Mouse (Mus musculus) intestine, postnatal 0 days (tissue): ENCODE data around the gene Lbhd2. TPM values are rescaled to one million over a fixed set of nuclear protein-coding genes. Genes with fewer than 3 reads are reported as not detected.

Source experiments
- ATAC-seq: fragments of 200-750 bp; cut with Nextera tagmentation; 2 replicates; pipeline ENCODE4 v1.8.0; 2017; ENCODE audit warnings: mild to moderate bottlenecking, moderate TSS enrichment, moderate library complexity
- H3K27ac ChIP-seq: fragments of 300-500 bp; sonication (generic); 2 replicates; pipeline ENCODE4 v1.5.1; 2014; ENCODE audit warnings: mild to moderate bottlenecking, low read depth, low read length, moderate library complexity
- H3K27me3 ChIP-seq: fragments of 300-500 bp; sonication (generic); replicated peaks from 2 replicates; pipeline ENCODE4 v1.6.1; 2014; ENCODE audit warnings: low read length, mixed read lengths; ENCODE audit not compliant: control insufficient read depth, insufficient read depth
- H3K36me3 ChIP-seq: fragments of 300-500 bp; sonication (generic); 2 replicates; pipeline ENCODE4 v1.6.1; 2014; ENCODE audit warnings: mild to moderate bottlenecking, moderate library complexity; ENCODE audit not compliant: control insufficient read depth, insufficient read depth
- H3K4me1 ChIP-seq: fragments of 300-500 bp; sonication (generic); replicated peaks from 2 replicates; pipeline ENCODE4 v1.6.1; 2014; ENCODE audit warnings: antibody characterized with exemption, low read length, mixed read lengths; ENCODE audit not compliant: control insufficient read depth, insufficient read depth
- H3K4me2 ChIP-seq: fragments of 300-500 bp; sonication (generic); replicated peaks from 2 replicates; pipeline ENCODE4 v1.6.1; 2014; ENCODE audit warnings: low read depth, mild to moderate bottlenecking, moderate library complexity
- H3K4me3 ChIP-seq: fragments of 300-500 bp; sonication (generic); 2 replicates; pipeline ENCODE4 v1.5.1; 2014; ENCODE audit warnings: low read depth, low read length
- H3K9ac ChIP-seq: fragments of 300-500 bp; sonication (generic); 2 replicates; pipeline ENCODE4 v1.6.1; 2014; ENCODE audit warnings: mild to moderate bottlenecking, low read depth, low read length
- H3K9me3 ChIP-seq: fragments of 300-500 bp; sonication (generic); 2 replicates; pipeline ENCODE4 v1.6.1; 2016; ENCODE audit warnings: mixed run types; ENCODE audit not compliant: control insufficient read depth
- CTCF ChIP-seq: sonication (generic); IDR thresholded peaks from 2 replicates; pipeline ENCODE4 v1.5.1; 2016; ENCODE audit warnings: low read depth, mild to moderate bottlenecking, control low read depth, antibody characterized with exemption, moderate library complexity
- WGBS: fragments of 180-500 bp; shearing (Covaris S2); extraction: QIAGEN DNeasy Blood & Tissue Kit; methylation state at CpG from one replicate; pipeline ENCODE4 v1.1.7; 2014; 5-methylcytosine and 5-hydroxymethylcytosine counted together
- polyA plus RNA-seq: library from polyadenylated mRNA; unstranded; fragments of >200 nt; fragmentation: Nextera tagmentation; extraction: Ambion mirVana; gene quantifications from 2 replicates; pipeline ENCODE4 v1.2.1, GENCODE M21; 2015

Gene Lbhd2
- polyA plus RNA-seq, 1 experiment from 2014 or later, result 2.8 TPM

DNA sequence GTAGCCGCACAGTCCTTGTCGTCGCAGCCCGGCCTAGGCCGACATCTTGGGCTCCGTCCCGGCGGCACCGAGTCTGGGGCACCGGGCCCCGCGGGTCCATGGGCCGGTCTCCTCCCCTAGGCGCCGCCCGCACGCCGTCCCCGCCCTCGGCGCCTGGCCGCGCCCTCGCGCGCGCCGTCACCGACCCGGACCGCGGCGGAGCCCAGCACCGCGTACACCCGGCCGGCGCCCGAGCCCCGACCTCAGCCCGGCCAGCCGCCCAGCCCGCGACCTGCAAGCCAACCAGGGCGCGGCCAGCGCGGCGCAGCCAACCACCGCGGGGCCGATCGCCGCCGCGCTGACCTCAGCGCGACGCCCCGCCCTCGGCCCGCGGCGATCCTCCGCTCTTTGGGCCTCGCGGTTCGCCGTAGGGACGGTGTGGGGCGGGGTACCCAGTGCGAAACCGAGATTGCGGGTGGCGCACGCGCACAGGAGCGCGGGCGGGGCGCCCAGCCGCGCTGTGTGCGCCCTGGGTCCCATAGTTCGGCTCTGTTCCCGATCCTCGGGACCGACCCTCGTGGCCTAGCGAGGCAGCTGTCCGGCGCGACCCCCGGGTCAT is 29.1 kb upstream of the Lbhd2 start, which contains the start of gene Cdc42bpb:
Cdc42bpb (minus strand) TSS at position 343 of the 598 bp plus-strand sequence.
- Histone ChIP-seq H3K4me1 (peaks cover 10% of the 10 kb centered on the region), H3K4me2 (peak within 1 kb of the TSS; percentile 70), H3K36me3 (no peaks in the 10 kb centered on the region), H3K27ac (peak within 1 kb of the TSS; percentile 100), H3K9ac (peak within 1 kb of the TSS; percentile 97), H3K9me3 (no peaks in the 10 kb centered on the region), H3K4me3 (peak within 1 kb of the TSS; percentile 96), H3K27me3 (no peaks in the 10 kb centered on the region)
- no peak for TF ChIP-seq CTCF
- peak; percentile 94 for ATAC-seq
- 0% methylated on average over 88 of the region's 94 CpGs for WGBS

DNA sequence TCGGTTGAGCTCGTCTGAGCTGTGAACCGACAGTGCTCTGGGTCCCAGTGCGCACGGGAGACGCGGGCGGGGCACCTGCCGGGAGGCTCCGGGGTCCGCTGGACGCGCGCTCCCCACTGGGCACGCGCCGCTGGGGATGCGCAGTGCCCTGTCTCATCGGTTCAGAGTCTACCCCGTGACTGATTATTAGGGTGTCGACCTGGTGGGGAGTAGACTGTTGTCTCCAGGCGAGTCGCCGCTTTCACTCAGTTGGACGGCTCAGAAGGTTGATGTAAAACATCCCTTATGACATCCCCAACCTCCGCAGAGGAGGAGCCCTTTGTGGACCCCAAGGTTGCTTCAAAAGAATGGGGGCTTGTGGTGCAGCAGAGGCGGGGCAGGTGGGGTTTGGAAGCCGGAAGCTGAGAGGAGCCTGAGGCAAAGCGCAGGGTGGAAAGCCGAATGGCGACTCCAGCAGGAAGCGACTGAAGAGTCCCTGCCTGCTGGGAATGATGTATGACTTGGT is 28.6 kb upstream of the Lbhd2 start:
- Histone ChIP-seq H3K27ac (peak overlapping the region; percentile 100), H3K9ac (peak overlapping the region; percentile 97), H3K36me3 (no peaks in the 10 kb centered on the region), H3K9me3 (no peaks in the 10 kb centered on the region), H3K4me2 (peak overlapping the region; percentile 70), H3K4me3 (peak overlapping the region; percentile 96), H3K27me3 (no peaks in the 10 kb centered on the region), H3K4me1 (peaks cover 10% of the 10 kb centered on the region)
- ATAC-seq, result peak; percentile 54
- WGBS, result under 1% methylated on average over 32 of the region's 32 CpGs
- TF ChIP-seq CTCF, result no peak

DNA sequence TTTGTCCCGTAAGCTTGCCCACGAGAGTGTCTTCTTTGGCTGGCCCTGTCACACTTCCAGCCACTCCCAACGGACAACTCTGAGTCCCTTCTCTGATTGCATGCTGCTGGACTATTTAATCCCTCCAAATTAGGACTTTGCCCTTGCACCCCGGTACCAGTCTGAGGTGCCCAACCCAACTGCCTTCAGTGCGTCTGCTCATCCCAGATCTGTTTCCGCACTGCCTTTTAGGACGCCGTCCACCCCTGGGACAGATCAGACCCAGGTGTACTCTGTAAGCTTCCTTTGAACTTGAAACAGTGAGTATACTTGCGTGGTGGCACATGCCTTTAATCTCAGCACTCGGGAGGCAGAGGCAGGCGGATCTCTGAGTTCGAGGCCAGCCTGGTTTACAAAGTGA is 27.8 kb upstream of the Lbhd2 start:
- 70% methylated on average over 12 of the region's 12 CpGs for WGBS
- Histone ChIP-seq H3K4me2 (peak overlapping the region; percentile 70), H3K9ac (peak overlapping the region; percentile 97), H3K9me3 (no peaks in the 10 kb centered on the region), H3K4me3 (peak overlapping the region; percentile 96; the same call in 1 of the 2 replicates), H3K27ac (no peak overlapping the region), H3K27me3 (no peaks in the 10 kb centered on the region), H3K36me3 (no peaks in the 10 kb centered on the region), H3K4me1 (peaks cover 9% of the 10 kb centered on the region)
- no peak for TF ChIP-seq CTCF
- ATAC-seq, result no peak

DNA sequence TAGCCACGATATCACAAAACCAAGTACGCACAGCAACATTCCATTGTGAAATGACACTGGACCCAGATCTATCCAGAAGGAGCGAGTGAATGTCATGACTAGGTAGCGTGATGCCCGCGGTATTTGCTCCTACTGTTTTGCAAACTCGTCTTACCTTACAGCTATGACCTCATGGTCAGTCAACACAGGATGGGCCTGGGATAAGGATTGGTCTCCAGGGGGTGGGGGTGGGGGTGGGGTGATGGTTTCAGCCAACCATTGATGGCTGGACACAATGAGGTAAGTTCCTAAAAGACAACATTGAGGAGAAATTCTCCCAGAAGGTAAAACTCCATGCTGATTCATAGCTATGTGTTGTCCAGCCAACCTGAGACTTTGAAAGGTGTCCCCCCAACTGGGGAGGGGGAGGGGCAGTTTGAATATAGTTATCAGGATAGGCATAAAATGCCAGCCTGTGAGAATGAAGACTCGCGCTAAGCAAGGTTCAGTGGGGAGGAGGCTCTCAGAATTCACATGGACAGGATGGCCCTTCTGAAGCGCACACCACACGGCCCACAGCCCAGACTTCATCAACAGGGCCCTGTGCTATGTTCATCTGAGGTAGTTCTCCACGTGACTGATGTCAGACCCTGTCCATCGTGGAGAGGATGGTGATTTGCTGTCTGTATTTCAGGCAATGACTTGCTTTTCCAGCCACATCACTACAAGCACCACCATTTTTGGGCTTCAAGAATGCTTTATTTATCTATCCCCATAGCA is 20.5 kb upstream of the Lbhd2 start:
- H3K9me3 ChIP-seq, result no peaks in the 10 kb centered on the region
- no peaks in the 10 kb centered on the region for H3K4me1 ChIP-seq
- no peak for ATAC-seq
- no peaks in the 10 kb centered on the region for H3K36me3 ChIP-seq
- TF ChIP-seq CTCF, result no peak
- H3K4me3 ChIP-seq, result no peak overlapping the region
- WGBS, result 75% methylated on average over 13 of the region's 13 CpGs
- no peak overlapping the region for H3K9ac ChIP-seq
- no peak overlapping the region for H3K4me2 ChIP-seq
- H3K27me3 ChIP-seq, result no peaks in the 10 kb centered on the region
- peak overlapping the region; percentile 10; the same call in 1 of the 2 replicates for H3K27ac ChIP-seq

DNA sequence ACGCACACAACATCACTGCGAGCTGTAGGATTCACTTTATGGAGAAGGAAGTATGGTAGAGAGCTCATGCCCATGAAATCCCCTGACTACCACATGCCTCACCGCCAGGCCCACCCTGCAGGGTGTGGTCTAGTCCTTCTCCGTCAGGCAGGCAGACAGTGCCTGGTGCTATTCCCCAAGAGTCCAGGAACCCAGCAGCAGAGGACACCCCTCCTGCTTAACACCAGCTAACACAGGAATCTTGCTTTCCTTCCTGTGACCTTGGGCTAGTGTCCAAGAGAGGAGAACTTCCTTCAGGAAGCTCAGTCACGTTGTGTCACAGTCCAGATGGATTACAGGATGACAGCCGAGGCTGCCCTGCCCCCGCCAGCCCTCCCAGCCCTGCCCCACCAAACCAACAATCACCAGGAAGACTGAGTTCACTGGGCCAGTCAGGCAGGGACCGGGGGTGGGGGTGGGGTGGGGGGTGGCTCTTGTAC is 19.9 kb upstream of the Lbhd2 start:
- Histone ChIP-seq H3K36me3 (no peaks in the 10 kb centered on the region), H3K4me2 (peak overlapping the region; percentile 32), H3K9ac (no peak overlapping the region), H3K9me3 (no peaks in the 10 kb centered on the region), H3K4me3 (no peak overlapping the region), H3K4me1 (no peaks in the 10 kb centered on the region), H3K27ac (peak overlapping the region; percentile 10), H3K27me3 (no peaks in the 10 kb centered on the region)
- TF ChIP-seq CTCF, result 0 out of 2 replicates have a peak, but pooled peaks have one; percentile 10
- WGBS, result 23% methylated on average over 8 of the region's 8 CpGs
- ATAC-seq, result peak; percentile 90

DNA sequence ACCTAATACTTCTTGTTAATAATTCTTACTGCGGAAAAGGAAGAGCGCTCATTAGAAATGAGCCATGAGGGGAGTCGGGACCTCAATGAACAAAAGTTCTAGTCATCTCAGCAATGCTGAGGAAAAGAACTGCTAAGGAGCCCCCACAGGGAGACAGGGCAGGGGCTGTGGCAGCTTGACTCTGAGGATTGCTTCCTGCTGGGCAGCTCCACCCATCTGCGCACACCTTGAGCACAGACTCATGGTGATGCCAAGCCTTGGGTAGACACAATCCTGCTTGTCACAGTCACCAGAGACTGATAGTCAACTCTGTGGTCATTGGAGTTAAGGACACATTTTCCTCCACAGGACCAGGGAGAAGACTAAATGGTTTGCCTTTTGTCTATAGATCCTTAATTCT is 19.5 kb upstream of the Lbhd2 start:
- Histone ChIP-seq H3K36me3 (no peaks in the 10 kb centered on the region), H3K4me2 (peak overlapping the region; percentile 32), H3K4me1 (no peaks in the 10 kb centered on the region), H3K4me3 (no peak overlapping the region), H3K27ac (peak overlapping the region; percentile 10), H3K27me3 (no peaks in the 10 kb centered on the region), H3K9ac (no peak overlapping the region), H3K9me3 (no peaks in the 10 kb centered on the region)
- WGBS, result 73% methylated on average over 4 of the region's 4 CpGs
- no peak for TF ChIP-seq CTCF
- ATAC-seq, result peak; percentile 55; the same call in 1 of the 2 replicates
